ENCODE assay signal across 9 mouse cellular contexts in the genomic region with DNA sequence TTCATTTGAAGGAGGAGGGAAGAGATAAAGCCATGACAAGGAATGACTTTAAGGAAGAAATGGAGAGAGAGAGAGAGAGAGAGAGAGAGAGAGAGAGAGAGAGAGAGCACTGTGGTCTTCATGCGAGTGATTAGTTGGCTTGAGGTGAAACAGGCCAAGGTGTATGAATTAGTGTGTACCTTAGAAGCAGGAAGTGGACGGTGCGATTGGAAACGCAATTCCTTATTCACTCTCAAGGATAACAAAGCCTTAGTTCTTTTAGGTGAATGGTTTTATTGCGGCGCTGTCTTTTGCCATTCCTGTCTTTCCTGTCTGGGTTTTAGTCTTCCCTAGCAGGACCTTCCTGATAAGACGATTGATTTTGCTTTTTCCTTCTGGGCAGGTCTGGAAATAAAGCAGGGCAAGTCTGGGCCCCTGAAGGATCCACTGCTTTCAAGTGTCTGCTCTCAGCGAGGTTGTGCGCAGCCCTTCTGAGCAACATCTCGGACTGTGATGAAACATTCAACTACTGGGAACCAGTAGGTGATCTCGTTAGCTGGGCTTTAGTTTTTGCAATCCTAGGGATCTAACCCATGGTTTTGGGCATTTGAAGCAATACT. TPM values are rescaled to one million over a fixed set of nuclear protein-coding genes. Genes with fewer than 3 reads are reported as not detected.
A peak's percentile ranks its signal among the peaks of the same experiment; 100 is the strongest.
DNase-seq lines count a peak whose midpoint lies in the region; ATAC-seq and TF ChIP-seq lines count a peak whose summit lies in the region.
"Had no signal": no experiment of that assay in that cellular context is flagged by ENCODE, and none has a peak within 500 bp of the region (broad histone marks: within the 10 kb centered on the region; RNA-seq: fewer than 3 reads in every experiment).

No protein-coding gene starts in this region.

- no peak for ATAC-seq in liver, embryonic 13.5 days (ENCODE audit: low read depth)

- intact Hi-C loops in gastrocnemius, adult 2 months (cut with DNase I) = no loop called here
- intact Hi-C loops in gastrocnemius, postnatal 36 days (cut with DNase I) = no loop called here

- no peaks in the 10 kb centered on the region for H3K27me3 ChIP-seq in testis, adult 2 months (ENCODE audit: control insufficient read depth, insufficient read depth, low read length)
- no peaks in the 10 kb centered on the region for H3K27me3 ChIP-seq in liver, embryonic 13.5 days

- peak overlapping the region; percentile 90 for H3K9ac ChIP-seq in liver, embryonic 13.5 days

- 0 out of 2 replicates have a peak, but pooled peaks cover 2% of the 10 kb centered on the region for H3K4me1 ChIP-seq in testis, adult 2 months (ENCODE audit: control insufficient read depth, insufficient read depth, low read length)
- H3K4me1 ChIP-seq in liver, embryonic 13.5 days (replicated peaks) = peaks cover 40% of the 10 kb centered on the region

- no peaks in the 10 kb centered on the region for H3K9me3 ChIP-seq in liver, embryonic 13.5 days (replicated peaks)

- H3K4me2 ChIP-seq in liver, embryonic 13.5 days = peak overlapping the region; percentile 96

- H3K36me3 ChIP-seq in testis, adult 2 months (ENCODE audit: control insufficient read depth, insufficient read depth, low read length) = peaks cover 1% of the 10 kb centered on the region; the same call in 1 of the 2 replicates
- H3K36me3 ChIP-seq in liver, embryonic 13.5 days = peaks cover 32% of the 10 kb centered on the region

- no peak for DNase-seq in gastrocnemius, adult 2 months
- no peak for DNase-seq in gastrocnemius, postnatal 36 days
- no peak for DNase-seq in testis, postnatal 10 days (ENCODE audit: low spot score)
- no peak for DNase-seq in liver, embryonic 13.5 days
- no peak for DNase-seq in Muller cell, postnatal 12 days (ENCODE audit: inconsistent ontology term)
- no peak for DNase-seq in frontal cortex, postnatal 10 days (ENCODE audit: low spot score in 2 of 2)
- DNase-seq in thymus, postnatal 10 days (ENCODE audit: low spot score in 2 of 2) = no peak
- DNase-seq: layer of hippocampus, adult 9-11 months had no signal

- no peak overlapping the region for H3K27ac ChIP-seq in gastrocnemius, adult 2 months
- no peak overlapping the region for H3K27ac ChIP-seq in testis, adult 2 months (ENCODE audit: control insufficient read depth, insufficient read depth, low read depth, low read length)
- no peak overlapping the region for H3K27ac ChIP-seq in liver, embryonic 13.5 days

- WGBS in liver, embryonic 13.5 days (ENCODE audit: insufficient replicate concordance) = 54% methylated on average over 11 of the region's 11 CpGs

- peak overlapping the region; percentile 93 for H3K4me3 ChIP-seq in gastrocnemius, adult 2 months
- peak overlapping the region; percentile 93 for H3K4me3 ChIP-seq in testis, adult 2 months (ENCODE audit: control insufficient read depth, low read depth, low read length)
- peak overlapping the region; percentile 94 for H3K4me3 ChIP-seq in liver, embryonic 13.5 days (replicated peaks)

- no peak for TF ChIP-seq CTCF in gastrocnemius, adult 2 months (IDR thresholded peaks at IDR 0.05)
- no peak for TF ChIP-seq CTCF in testis, adult 2 months (IDR thresholded peaks at IDR 0.05; ENCODE audit: control insufficient read depth, insufficient read depth, insufficient replicate concordance, low read depth, low read length)

- no peak for TF ChIP-seq POLR2A in testis, adult 2 months (IDR thresholded peaks at IDR 0.05; ENCODE audit: control insufficient read depth, low read depth, low read length)

RNA-seq across cellular contexts. Expression of a gene that starts 0.9 kb away (rescaled TPM):
- 10 to 100 TPM; 10.4 to 11.2 TPM for total RNA-seq in gastrocnemius, adult 2 months (2021)
- 10 to 100 TPM in 1 of 2 experiments, 1 to 10 TPM in 1; 9.8 to 11.2 TPM for total RNA-seq in gastrocnemius, postnatal 36 days (2021)
- polyA plus RNA-seq in testis, adult 2 months (2012; rRNA removed) = 662 and 684 TPM in 2 replicates
- polyA plus RNA-seq in liver, embryonic 13.5 days (2015; fragmentation: Nextera tagmentation; extraction: Ambion mirVana) = 13.4 and 14.6 TPM in 2 replicates

RNA-seq across cellular contexts. Expression of a gene that starts 1.4 kb away (rescaled TPM):
- total RNA-seq in gastrocnemius, adult 2 months (2021) = 10 to 100 TPM in 1 of 2 experiments, 1 to 10 TPM in 1; 7.8 to 11.2 TPM
- 10 to 100 TPM in 1 of 2 experiments, 1 to 10 TPM in 1; 7.1 to 10.2 TPM for total RNA-seq in gastrocnemius, postnatal 36 days (2021)
- 31.0 and 40.0 TPM in 2 replicates for polyA plus RNA-seq in testis, adult 2 months (2012; rRNA removed)
- polyA plus RNA-seq in liver, embryonic 13.5 days (2015; fragmentation: Nextera tagmentation; extraction: Ambion mirVana) = 15.9 and 17.5 TPM in 2 replicates

RNA-seq across cellular contexts. Expression of a gene that starts 8.2 kb away (rescaled TPM):
- total RNA-seq in gastrocnemius, adult 2 months (2021) = 1 to 10 TPM; 3.4 to 3.9 TPM
- total RNA-seq in gastrocnemius, postnatal 36 days (2021) = 1 to 10 TPM; 4.3 to 4.6 TPM
- 5.3 and 5.8 TPM in 2 replicates for polyA plus RNA-seq in testis, adult 2 months (2012; rRNA removed)
- 11.8 and 13.2 TPM in 2 replicates for polyA plus RNA-seq in liver, embryonic 13.5 days (2015; fragmentation: Nextera tagmentation; extraction: Ambion mirVana)

RNA-seq across cellular contexts. Expression of a gene that starts 24.1 kb away (rescaled TPM):
- 100 to 1,000 TPM; 123 to 143 TPM for total RNA-seq in gastrocnemius, adult 2 months (2021)
- total RNA-seq in gastrocnemius, postnatal 36 days (2021) = 100 to 1,000 TPM; 118 to 134 TPM
- 2.3 and 3.6 TPM in 2 replicates for polyA plus RNA-seq in testis, adult 2 months (2012; rRNA removed)
- 1.4 TPM in 2 replicates for polyA plus RNA-seq in liver, embryonic 13.5 days (2015; fragmentation: Nextera tagmentation; extraction: Ambion mirVana)

RNA-seq across cellular contexts. Expression of a gene that starts 25.1 kb away (rescaled TPM):
- total RNA-seq in gastrocnemius, adult 2 months (2021) = 1,000 to 10,000 TPM in 1 of 2 experiments, 100 to 1,000 TPM in 1; 885 to 2,545 TPM
- total RNA-seq in gastrocnemius, postnatal 36 days (2021) = 1,000 to 10,000 TPM; 1,018 to 1,083 TPM
- polyA plus RNA-seq in testis, adult 2 months (2012; rRNA removed) = 4.4 and 6.0 TPM in 2 replicates
- polyA plus RNA-seq in liver, embryonic 13.5 days (2015; fragmentation: Nextera tagmentation; extraction: Ambion mirVana) = 8.7 and 11.0 TPM in 2 replicates
